Mouse (Mus musculus) heart, embryonic 14.5 days (tissue): ENCODE measurements at regions not wholly inside any gene's neighbourhood (a gene's known extent, or its start where the extent isn't known, plus 50 kb on each side); places are given as distances from the start of the nearest gene placed in this dataset.
"Not testable (repeated sequence)": the region's sequence is repeated elsewhere in the genome, so short reads cannot be mapped to it uniquely, and the experiment has no call there.

Source experiments
- ATAC-seq: fragments of 200-750 bp; cut with Nextera tagmentation; 2 replicates; pipeline ENCODE4 v1.8.0; 2017; ENCODE audit warnings: low read depth, moderate TSS enrichment; ENCODE audit not compliant: insufficient number of reproducible peaks, insufficient read depth, low FRiP score
- H3K27ac ChIP-seq, 2 experiments: fragments of 200-500 bp in 1 of 2; fragments of 300-500 bp in 1 of 2; sonication (generic) in 1 of 2; replicated peaks in 1 of 2; 2 replicates each; pipeline ENCODE4 v1.5.1; 2012 to 2014; ENCODE audit warnings: low read depth in 2 of 2, low read length in 2 of 2, control low read depth in 1 of 2, mild to moderate bottlenecking in 1 of 2, mixed read lengths in 1 of 2; ENCODE audit not compliant: control insufficient read depth in 1 of 2, insufficient read depth in 1 of 2
- H3K27me3 ChIP-seq: fragments of 300-500 bp; sonication (generic); 2 replicates; pipeline ENCODE4 v1.6.1; 2014; ENCODE audit warnings: mild to moderate bottlenecking, low read length, control low read depth; ENCODE audit not compliant: control insufficient read depth, insufficient read depth
- H3K36me3 ChIP-seq: fragments of 300-500 bp; sonication (generic); 2 replicates; pipeline ENCODE4 v1.6.1; 2014; ENCODE audit warnings: mild to moderate bottlenecking, control low read depth, low read length, mixed read lengths; ENCODE audit not compliant: control insufficient read depth, insufficient read depth
- H3K4me1 ChIP-seq, 2 experiments: fragments of 200-500 bp in 1 of 2; fragments of 300-500 bp in 1 of 2; sonication (generic) in 1 of 2; 2 replicates each; pipeline ENCODE4 v1.6.1; 2012 to 2014; ENCODE audit warnings: low read length in 2 of 2, control low read depth in 1 of 2, mixed read lengths in 1 of 2; ENCODE audit not compliant: control insufficient read depth in 2 of 2, insufficient read depth in 2 of 2
- H3K4me2 ChIP-seq: fragments of 300-500 bp; sonication (generic); 2 replicates; pipeline ENCODE4 v1.6.1; 2014; ENCODE audit warnings: mild to moderate bottlenecking, low read length
- H3K4me3 ChIP-seq, 2 experiments: fragments of 200-500 bp in 1 of 2; fragments of 300-500 bp in 1 of 2; sonication (generic) in 1 of 2; 2 replicates each; pipeline ENCODE4 v1.5.1; 2012 to 2014; ENCODE audit warnings: low read length in 2 of 2, mild to moderate bottlenecking in 2 of 2, control low read depth in 1 of 2, low read depth in 1 of 2, moderate library complexity in 1 of 2; ENCODE audit not compliant: control insufficient read depth in 1 of 2, insufficient read depth in 1 of 2
- H3K9ac ChIP-seq: fragments of 300-500 bp; sonication (generic); 2 replicates; pipeline ENCODE4 v1.6.1; 2014; ENCODE audit warnings: mild to moderate bottlenecking, low read length
- H3K9me3 ChIP-seq: fragments of 300-500 bp; sonication (generic); 2 replicates; pipeline ENCODE4 v1.6.1; 2016; ENCODE audit warnings: low read length, control low read depth; ENCODE audit not compliant: control insufficient read depth
- whole genome bisulfite sequencing: fragments of 180-500 bp; shearing (Covaris S2); extraction: QIAGEN DNeasy Blood & Tissue Kit; methylation state at CpG from one replicate; pipeline ENCODE4 v1.1.7; 2014; 5-methylcytosine and 5-hydroxymethylcytosine counted together

GRCm38 (mm10) chr5:4394353-4395052 lies 202.3 kb downstream of the Mterf1b start:
- not testable (repeated sequence) for H3K36me3 ChIP-seq, H3K27ac ChIP-seq, H3K4me2 ChIP-seq, H3K9ac ChIP-seq, H3K27me3 ChIP-seq, H3K4me3 ChIP-seq, ATAC-seq, H3K4me1 ChIP-seq, H3K9me3 ChIP-seq
- 77% methylated on average over 5 of the region's 7 CpGs for WGBS

DNA sequence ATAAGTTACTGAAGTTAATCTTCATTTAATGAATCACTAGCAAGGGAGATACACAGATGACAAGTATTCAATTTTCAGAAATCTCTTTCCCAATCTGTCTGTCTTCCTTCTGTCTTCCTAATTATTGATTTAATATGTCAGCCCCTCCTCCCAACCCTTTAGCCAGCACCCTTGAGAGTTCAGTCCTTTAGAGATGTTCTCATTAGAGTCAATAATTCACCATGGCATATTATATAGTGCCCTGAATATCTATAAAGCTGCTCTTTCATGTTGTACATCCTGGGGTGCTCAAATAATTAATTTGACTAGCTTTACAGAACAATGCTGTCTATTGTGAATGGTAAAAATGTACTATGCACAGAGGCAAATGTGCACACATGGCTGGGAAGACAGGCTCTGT lies 205.9 kb downstream of the Mterf1b start:
- no peak overlapping the region for H3K9ac ChIP-seq
- no peak overlapping the region for H3K27ac ChIP-seq
- H3K27me3 ChIP-seq, result no peaks in the 10 kb centered on the region
- H3K4me3 ChIP-seq, result no peak overlapping the region
- no peaks in the 10 kb centered on the region for H3K36me3 ChIP-seq
- H3K4me1 ChIP-seq, result no peaks in the 10 kb centered on the region
- no peak for ATAC-seq
- no peaks in the 10 kb centered on the region for H3K9me3 ChIP-seq
- H3K4me2 ChIP-seq, result no peak overlapping the region

DNA sequence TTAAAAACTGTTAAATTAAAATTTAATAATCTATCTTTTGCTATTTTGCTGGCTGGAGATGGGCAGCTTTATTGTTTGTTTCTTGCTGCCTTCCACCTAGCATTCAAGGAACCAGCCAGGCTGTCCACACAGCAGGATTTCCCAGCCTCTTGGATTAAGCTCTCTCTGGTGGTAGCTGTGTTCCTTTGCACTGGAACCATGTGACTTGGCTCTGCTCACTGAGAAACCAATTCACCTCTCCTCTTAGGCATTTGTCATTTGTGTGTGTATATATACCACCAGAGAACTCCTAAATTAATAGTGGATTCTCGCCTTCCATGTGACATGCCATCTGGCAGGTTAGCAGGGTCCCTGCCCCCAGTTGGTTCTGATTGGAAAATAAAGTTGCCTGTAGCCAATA lies 225.6 kb downstream of the Mterf1b start:
- H3K9me3 ChIP-seq, result no peaks in the 10 kb centered on the region
- no peak overlapping the region for H3K9ac ChIP-seq
- no peak overlapping the region for H3K27ac ChIP-seq
- H3K36me3 ChIP-seq, result no peaks in the 10 kb centered on the region
- H3K4me1 ChIP-seq, result no peaks in the 10 kb centered on the region
- ATAC-seq, result no peak
- no peak overlapping the region for H3K4me3 ChIP-seq
- H3K4me2 ChIP-seq, result no peak overlapping the region
- 86% methylated on average over 1 of the region's 1 CpGs for WGBS
- H3K27me3 ChIP-seq, result no peaks in the 10 kb centered on the region
